ENCODE assay signal across 8 mouse cellular contexts in the genomic region with DNA sequence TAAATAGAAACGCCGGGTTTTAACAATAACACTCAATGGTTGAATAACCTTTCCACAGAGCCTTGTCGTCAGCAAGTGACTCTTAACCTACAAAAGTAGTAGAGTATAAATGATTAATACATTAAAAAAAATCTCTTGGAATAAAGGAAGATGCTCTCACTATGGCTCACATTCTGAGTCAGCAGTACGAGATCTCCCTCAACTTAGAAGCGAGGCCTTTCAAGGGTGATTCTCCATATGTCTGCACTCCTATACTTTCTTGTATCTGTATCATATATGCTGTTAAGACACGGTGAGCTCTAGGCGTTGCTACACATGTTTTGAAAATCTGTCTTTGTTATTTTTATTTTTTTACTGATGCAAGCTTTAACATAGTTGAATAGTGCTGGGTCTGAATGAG. TPM values are rescaled to one million over a fixed set of nuclear protein-coding genes. Genes with fewer than 3 reads are reported as not detected.
A peak's percentile ranks its signal among the peaks of the same experiment; 100 is the strongest.
DNase-seq lines count a peak whose midpoint lies in the region; ATAC-seq and TF ChIP-seq lines count a peak whose summit lies in the region.

No protein-coding gene starts in this region.

- H3K4me3 ChIP-seq in cerebellum, adult 2 months (replicated peaks; ENCODE audit: insufficient read depth, low read depth, low read length) = peak overlapping the region; percentile 98
- H3K4me3 ChIP-seq in megakaryocyte, embryonic 14.5 days (replicated peaks) = peak overlapping the region; percentile 96
- peak overlapping the region in 1 of 2 experiments; percentile 66; a peak in 2 of 4 replicates for H3K4me3 ChIP-seq in liver, embryonic 14.5 days (ENCODE audit: insufficient read depth in 1 of 2, low read depth in 2 of 2, low read length in 2 of 2)

- no peak for DNase-seq in cerebellum, adult 2 months
- DNase-seq in cerebellum, adult 11 months = no peak
- no peak for DNase-seq in liver, embryonic 14.5 days (ENCODE audit: low read depth in 3 of 3, low spot score in 3 of 3)
- no peak for DNase-seq in thymus, postnatal 10 days (ENCODE audit: low spot score in 2 of 2)
- no peak for DNase-seq in adrenal gland, postnatal 10 days

- 37% methylated on average over 7 of the region's 7 CpGs for WGBS in cerebellum, adult 2 months
- WGBS in liver, embryonic 14.5 days (ENCODE audit: insufficient replicate concordance) = 47% methylated on average over 7 of the region's 7 CpGs

- H3K27me3 ChIP-seq in cerebellum, adult 2 months (ENCODE audit: control insufficient read depth, insufficient read depth, low read length) = no peaks in the 10 kb centered on the region
- peaks cover 15% of the 10 kb centered on the region for H3K27me3 ChIP-seq in megakaryocyte, embryonic 14.5 days (replicated peaks)
- peaks cover 14% of the 10 kb centered on the region for H3K27me3 ChIP-seq in liver, embryonic 14.5 days (ENCODE audit: control insufficient read depth, insufficient read depth, low read length)

- TF ChIP-seq EP300 in liver, embryonic 14.5 days (IDR thresholded peaks at IDR 0.05; ENCODE audit: low read depth) = no peak

- H3K4me1 ChIP-seq in cerebellum, adult 2 months (ENCODE audit: control insufficient read depth, insufficient read depth, low read length) = no peaks in the 10 kb centered on the region
- peaks cover 11% of the 10 kb centered on the region for H3K4me1 ChIP-seq in megakaryocyte, embryonic 14.5 days
- H3K4me1 ChIP-seq in liver, embryonic 14.5 days (replicated peaks; ENCODE audit: control insufficient read depth in 2 of 2, insufficient read depth in 2 of 2, low read length in 1 of 2) = peaks cover 4 to 7% of the 10 kb centered on the region in 2 experiments; a peak in 3 of 4 replicates

- no peaks in the 10 kb centered on the region for H3K9me3 ChIP-seq in megakaryocyte, embryonic 14.5 days
- no peaks in the 10 kb centered on the region for H3K9me3 ChIP-seq in liver, embryonic 14.5 days (ENCODE audit: control insufficient read depth, low read length)

- no peak for TF ChIP-seq CTCF in cerebellum, adult 2 months (IDR thresholded peaks at IDR 0.05; ENCODE audit: borderline replicate concordance, insufficient read depth, low read depth, low read length)
- TF ChIP-seq CTCF in liver, embryonic 14.5 days (IDR thresholded peaks at IDR 0.05; ENCODE audit: low read depth) = no peak

- peak overlapping the region; percentile 88 for H3K4me2 ChIP-seq in liver, embryonic 14.5 days (ENCODE audit: low read depth)

- ATAC-seq in megakaryocyte, adult 5-6 weeks (ENCODE audit: poor library complexity, severe bottlenecking) = no peak
- no peak for ATAC-seq in liver, embryonic 14.5 days (ENCODE audit: insufficient read depth)
- no peak for ATAC-seq in frontal cortex, adult (ENCODE audit: low TSS enrichment)

- TF ChIP-seq POLR2A in cerebellum, adult 2 months (IDR thresholded peaks at IDR 0.05; ENCODE audit: borderline replicate concordance, insufficient read depth, low read length) = no peak

- H3K27ac ChIP-seq in cerebellum, adult 2 months (ENCODE audit: insufficient read depth, low read length) = no peak overlapping the region
- H3K27ac ChIP-seq in liver, embryonic 14.5 days = no peak overlapping the region

- peaks cover 19% of the 10 kb centered on the region for H3K36me3 ChIP-seq in megakaryocyte, embryonic 14.5 days (replicated peaks; ENCODE audit: low read length)
- no peaks in the 10 kb centered on the region for H3K36me3 ChIP-seq in liver, embryonic 14.5 days (replicated peaks; ENCODE audit: control insufficient read depth, insufficient read depth, low read depth)

- H3K9ac ChIP-seq in liver, embryonic 14.5 days (replicated peaks) = no peak overlapping the region

RNA-seq across cellular contexts. Expression of gene Sgtb, which starts 1.0 kb away (rescaled TPM):
- polyA plus RNA-seq in cerebellum, adult 2 months (2012; rRNA removed) = 40.5 and 41.0 TPM in 2 replicates
- polyA plus RNA-seq in megakaryocyte, embryonic 14.5 days (2012; ENCODE audit: insufficient read depth, low replicate concordance) = 0.44 TPM in 1 of 2 replicates, not detected in the other
- 0.11 and 0.14 TPM in 2 replicates for total RNA-seq in megakaryocyte, adult 5-6 weeks (2015)
- total RNA-seq in megakaryocyte, adult 5-6 weeks (2017) = 0.40 and 0.65 TPM in 2 replicates
- polyA plus RNA-seq in liver, embryonic 14.5 days (2012; rRNA removed) = 0.21 and 0.26 TPM in 2 replicates
- 0.58 TPM in 2 replicates for polyA plus RNA-seq in liver, embryonic 14.5 days (2014; fragmentation: Nextera tagmentation; extraction: Ambion mirVana)
- total RNA-seq in adrenal gland, postnatal 10 days (2021) = 1 to 10 TPM; 5.2 to 7.6 TPM

RNA-seq across cellular contexts. Expression of gene Nln, which starts 1.1 kb away (rescaled TPM):
- 12.9 and 13.5 TPM in 2 replicates for polyA plus RNA-seq in cerebellum, adult 2 months (2012; rRNA removed)
- polyA plus RNA-seq in megakaryocyte, embryonic 14.5 days (2012; ENCODE audit: insufficient read depth, low replicate concordance) = 3.5 and 11.1 TPM in 2 replicates
- 26.6 and 31.6 TPM in 2 replicates for total RNA-seq in megakaryocyte, adult 5-6 weeks (2015)
- total RNA-seq in megakaryocyte, adult 5-6 weeks (2017) = 27.7 and 37.3 TPM in 2 replicates
- 5.2 and 5.3 TPM in 2 replicates for polyA plus RNA-seq in liver, embryonic 14.5 days (2012; rRNA removed)
- 10.8 and 13.7 TPM in 2 replicates for polyA plus RNA-seq in liver, embryonic 14.5 days (2014; fragmentation: Nextera tagmentation; extraction: Ambion mirVana)
- total RNA-seq in adrenal gland, postnatal 10 days (2021) = 10 to 100 TPM; 27.2 to 28.4 TPM

Comparison
In these comparisons a context has a peak if more than half of its experiments do, and no peak if none do; other contexts are left out.
1. RNA of gene Sgtb, which starts 1.0 kb away (polyA plus RNA-seq): 40.5 to 41.0 TPM in cerebellum, adult 2 months; 0.21 to 0.58 TPM in liver, embryonic 14.5 days and 0.44 TPM in megakaryocyte, embryonic 14.5 days; every median in the first group is over 10 times any median in the second.